Mouse (Mus musculus) erythroblast, adult 5-6 weeks (primary cell): ENCODE data around the gene Vmn1r183. TPM values are rescaled to one million over a fixed set of nuclear protein-coding genes. Genes with fewer than 3 reads are reported as not detected.
"Not testable (repeated sequence)": the region's sequence is repeated elsewhere in the genome, so short reads cannot be mapped to it uniquely, and the experiment has no call there.

ENCODE experiments used
- ATAC-seq: replicated peaks from 2 replicates; pipeline ENCODE4 v1.8.0; 2016; ENCODE audit warnings: moderate number of reproducible peaks, mild to moderate bottlenecking, moderate TSS enrichment, inconsistent platforms; ENCODE audit not compliant: poor library complexity, low FRiP score, severe bottlenecking
- total RNA-seq, 2 experiments: library from RNA; stranded (forward) in 1 of 2; stranded (reverse) in 1 of 2; fragments of 150-400 nt in 1 of 2; fragments of 200-764, 138-1000 nt in 1 of 2; gene quantifications; 2 replicates each; pipeline versions ENCODE4 v1.2.3 to v1.2.4; 2015 to 2017; ENCODE audit warnings: low replicate concordance in 2 of 2

Vmn1r183 gene
- total RNA-seq (2015; ENCODE audit: low replicate concordance) (not detected in 2 replicates), total RNA-seq (2017; ENCODE audit: low replicate concordance) (not detected in 2 replicates)

DNA sequence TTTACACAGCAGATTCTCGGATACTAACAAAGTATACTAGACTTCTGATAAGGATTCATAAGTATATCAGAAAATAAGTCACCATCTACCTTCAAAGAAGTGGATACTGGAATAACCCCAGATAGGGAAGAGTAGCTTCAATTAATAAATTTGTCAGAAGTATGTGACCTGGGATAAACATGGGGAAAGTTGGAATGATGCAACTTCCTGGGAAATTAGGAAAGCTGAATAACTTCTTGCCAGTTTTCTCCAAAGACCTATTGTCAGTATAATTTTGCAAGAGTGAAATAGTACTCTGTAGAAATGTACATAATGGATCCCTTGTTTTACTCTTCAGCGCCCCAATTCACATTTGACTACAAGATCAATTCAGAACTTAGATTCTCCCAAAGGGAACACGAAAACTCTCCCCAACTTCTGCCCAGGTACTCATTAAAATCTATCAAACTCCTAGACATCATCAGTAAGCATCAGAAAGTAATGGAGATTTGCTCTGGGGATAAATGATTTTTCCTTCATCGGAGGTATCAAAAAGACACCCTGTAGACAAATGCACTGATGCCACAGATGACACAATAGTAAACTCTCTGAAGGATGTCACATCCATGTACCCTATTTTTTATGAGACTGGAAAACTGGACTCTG is at the start of gene Vmn1r183:
Vmn1r183 (plus strand) TSS at position 595 of the 645 bp plus-strand sequence.
- no peak for ATAC-seq

DNA sequence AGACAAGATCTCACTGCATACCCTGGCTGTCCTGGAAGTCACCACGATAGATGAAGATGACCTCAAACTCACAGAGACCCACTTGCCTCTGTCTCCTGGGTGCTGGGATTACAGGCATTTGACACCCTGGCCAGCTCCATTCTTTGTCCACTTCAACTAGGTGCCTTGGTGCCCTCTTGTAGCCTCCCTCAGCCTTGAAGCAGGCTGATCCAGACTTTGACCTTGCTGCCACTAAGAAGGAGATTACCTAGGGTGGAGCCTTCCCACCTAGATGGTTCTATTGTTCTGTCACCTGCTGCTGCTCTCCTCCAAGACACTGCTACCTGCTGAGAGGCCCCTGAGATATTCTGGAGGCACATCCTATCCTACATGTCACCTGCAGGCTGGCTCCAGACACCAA is 21.4 kb downstream of the Vmn1r183 start:
- ATAC-seq = not testable (repeated sequence)

DNA sequence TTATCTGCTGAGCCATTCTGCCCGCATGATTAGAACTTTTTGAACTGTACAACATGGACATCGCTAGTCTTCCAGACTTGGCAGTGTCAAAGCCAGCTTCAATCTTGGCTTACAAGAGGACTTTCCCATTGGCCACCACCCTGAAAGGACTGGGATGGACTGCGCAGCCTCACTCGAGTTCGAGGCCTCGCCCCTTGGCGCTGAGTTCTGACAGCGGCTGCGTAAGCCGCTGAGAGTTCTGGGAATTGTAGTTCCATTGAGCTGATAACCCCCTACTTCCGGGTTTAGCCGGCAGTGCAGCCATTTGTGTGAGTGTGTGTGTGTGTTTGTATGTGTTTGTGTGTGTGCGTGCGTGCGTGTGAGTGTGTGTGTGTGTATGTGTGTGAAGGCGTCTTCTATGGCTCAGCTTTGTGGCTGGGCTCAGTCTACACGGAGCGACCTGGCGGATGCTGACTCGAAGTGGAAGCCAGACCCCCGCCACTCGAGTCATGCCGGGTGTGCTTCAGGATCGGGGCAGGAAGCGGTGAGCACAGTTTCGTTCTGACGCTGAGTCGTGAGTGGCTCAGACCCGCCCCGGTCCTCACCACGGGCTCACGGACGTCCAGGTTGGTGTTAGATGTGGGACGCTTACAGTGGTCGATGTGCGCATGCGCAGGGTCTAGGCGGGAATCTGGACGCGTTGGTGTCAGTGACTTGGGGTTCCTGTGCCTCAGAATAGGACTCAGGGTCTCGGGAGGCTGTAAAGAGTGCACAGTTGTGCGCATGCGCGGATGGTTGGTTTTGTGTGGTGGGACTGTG is 28.8 kb downstream of the Vmn1r183 start, which contains the start of gene Zfp180:
Zfp180 (plus strand) TSS at position 291 of the 798 bp plus-strand sequence.
- peak; percentile 95 for ATAC-seq

DNA sequence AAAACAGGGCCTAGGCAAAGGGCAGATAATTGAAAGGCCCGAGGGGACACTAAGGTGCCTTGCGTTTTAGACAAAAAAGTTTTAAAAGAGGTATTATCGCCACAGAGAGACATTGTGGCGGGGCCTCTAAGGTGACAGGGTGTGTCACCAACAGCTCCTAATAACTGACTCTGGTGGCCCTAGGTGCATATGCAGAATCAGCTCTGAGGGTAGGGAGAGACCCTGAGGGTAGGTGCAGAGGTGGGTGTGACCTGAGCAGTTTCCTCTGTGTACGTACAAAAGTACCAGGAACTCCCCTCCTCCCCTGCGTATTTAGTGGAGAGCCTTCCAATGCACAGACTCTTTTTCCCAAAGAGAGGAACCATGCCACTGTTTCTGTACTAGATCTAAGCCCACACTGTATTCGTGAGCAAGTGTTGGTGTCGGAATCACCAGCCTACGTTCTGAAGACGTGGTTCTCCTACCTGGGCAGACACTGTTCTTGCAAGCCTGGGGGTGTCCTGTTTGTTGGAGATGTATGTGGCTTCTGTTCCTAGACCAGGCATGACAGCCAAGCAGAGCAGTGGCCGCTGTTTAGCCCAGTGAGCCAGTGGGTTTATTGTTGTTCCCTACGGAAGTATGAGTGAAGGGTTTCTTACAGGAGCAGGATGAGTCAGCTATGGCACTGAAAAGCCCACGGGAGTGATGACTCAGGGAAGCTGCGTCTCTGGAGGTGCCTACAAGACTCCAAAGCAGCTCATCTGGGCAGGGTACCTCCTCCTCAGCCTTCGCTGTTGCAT is 29.6 kb downstream of the Vmn1r183 start:
- ATAC-seq = peak; percentile 52

DNA sequence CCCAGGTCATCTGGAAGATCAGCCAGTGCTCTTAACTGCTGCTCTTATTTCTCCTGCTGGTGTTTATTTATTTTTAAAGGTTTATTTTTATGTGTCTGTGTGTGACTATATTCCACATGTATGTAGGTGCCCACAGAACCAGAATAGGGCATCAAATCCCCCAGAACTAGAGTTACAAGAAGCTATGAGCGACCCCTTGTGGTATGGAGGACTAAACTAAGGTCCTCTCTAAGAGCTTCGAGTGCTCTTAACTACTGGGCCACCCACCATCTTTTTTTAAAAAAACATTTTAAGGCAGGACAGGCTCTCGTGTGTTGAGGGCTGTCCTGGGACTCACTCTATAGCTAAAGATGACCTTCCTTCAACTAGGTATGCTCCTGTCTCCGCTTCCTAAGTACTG is 33.8 kb downstream of the Vmn1r183 start:
- ATAC-seq = no peak

DNA sequence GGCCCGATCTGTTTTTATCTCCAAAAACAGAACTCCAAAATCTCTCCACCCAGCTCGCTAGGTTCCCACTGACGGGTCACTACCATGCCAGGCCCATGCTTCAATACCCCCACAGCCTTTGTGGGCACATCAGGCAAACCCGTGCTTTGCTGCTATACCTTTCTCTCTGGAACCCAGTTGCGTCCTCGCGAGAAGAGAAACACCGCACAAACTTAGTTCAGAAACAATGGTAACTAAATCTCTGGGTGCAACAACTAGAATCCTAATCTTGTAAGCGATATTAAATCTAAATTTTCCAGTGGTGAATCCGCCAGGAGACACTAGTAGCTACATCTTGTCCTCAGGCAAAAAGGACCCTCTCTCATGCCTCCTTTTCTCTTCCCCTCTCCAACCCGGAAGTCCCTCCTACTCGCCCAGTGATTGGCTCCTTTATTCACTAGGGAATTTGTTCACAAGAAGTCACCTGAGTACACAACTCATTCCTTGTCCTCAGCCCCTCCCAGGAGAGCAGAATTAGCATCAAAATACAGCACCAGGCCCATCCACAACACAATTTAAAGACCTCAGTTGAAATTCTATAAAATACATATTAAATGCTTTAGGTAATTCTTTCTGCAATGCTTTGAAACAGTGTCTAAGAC is 34.6 kb downstream of the Vmn1r183 start:
- no peak for ATAC-seq

DNA sequence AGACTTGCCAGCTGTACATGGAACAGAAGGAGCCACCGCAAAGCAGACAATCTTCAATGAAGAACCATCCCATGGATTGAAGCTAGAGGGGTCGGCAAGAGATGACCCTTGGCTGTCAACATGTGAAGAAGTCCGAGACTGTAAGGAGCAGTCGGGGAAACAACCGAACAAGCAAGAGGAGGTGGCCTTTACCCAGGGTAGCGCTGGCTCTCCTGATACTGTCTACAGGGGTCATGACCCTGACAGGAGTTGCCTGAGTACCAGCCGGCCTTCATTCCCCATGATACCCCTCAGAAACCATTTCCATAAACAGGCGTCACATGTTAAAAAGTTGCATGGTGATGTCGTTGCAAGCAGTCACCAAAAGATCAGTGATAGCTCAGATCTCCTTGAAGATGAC is 51.3 kb downstream of the Vmn1r183 start:
- ATAC-seq = no peak

DNA sequence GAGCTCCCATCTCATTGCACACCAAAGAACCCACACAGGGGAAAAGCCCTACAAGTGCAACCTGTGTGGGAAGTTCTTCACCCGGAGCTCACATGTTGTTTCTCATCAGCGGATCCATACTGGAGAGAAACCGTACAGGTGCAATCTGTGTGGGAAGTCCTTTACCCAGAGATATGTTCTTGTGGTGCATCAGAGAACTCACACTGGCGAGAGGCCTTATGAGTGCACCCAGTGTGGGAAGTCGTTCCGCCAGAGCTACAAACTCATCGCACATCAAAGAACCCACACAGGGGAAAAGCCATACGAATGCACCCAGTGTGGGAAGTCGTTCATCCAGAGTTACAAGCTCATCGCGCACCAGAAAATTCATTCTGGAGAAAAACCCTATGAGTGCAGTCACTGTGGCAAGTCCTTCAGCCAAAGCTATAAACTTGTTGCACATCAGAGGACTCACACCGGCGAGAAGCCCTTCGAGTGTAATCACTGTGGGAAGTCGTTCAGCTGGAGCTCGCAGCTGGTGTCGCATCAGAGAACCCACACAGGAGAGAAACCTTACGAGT is 52.2 kb downstream of the Vmn1r183 start:
- ATAC-seq = no peak

DNA sequence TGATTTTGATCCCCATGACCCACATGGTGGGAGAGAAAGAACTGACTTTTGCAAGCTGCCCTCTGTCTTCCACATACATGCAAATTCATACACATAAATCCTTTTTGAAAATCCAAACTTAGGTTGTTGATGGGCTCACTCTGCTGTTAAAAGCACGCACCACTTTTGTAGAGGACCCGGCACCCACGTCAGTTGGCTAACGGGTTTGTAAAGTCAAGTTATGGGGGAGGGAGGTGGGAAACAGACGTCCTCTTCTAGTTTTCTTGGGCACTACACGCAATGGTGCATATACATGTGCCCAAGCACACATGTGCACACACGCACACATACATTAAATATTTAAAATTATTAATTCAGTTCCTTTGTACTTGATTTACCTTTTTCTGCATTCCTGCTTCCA is 57.8 kb downstream of the Vmn1r183 start:
- ATAC-seq = no peak

DNA sequence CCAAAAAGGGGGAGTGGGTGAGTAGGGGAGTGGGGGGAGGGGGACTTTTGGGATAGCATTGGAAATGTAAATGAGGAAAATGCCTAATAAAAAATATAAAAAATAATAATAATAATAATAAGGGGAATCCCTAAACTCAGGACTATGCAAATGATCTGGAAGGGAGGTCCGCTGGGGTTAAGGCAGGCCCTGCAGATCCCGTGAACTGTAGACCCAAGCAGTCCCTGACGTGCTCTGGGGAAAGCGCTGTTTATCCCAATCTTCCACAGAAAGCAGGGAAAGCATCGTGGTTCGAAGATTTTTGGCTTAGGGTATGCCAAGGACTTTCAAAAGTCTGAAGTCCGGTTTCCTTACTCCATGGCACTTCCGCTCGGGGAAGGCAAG is 58.7 kb downstream of the Vmn1r183 start:
- ATAC-seq = no peak

DNA sequence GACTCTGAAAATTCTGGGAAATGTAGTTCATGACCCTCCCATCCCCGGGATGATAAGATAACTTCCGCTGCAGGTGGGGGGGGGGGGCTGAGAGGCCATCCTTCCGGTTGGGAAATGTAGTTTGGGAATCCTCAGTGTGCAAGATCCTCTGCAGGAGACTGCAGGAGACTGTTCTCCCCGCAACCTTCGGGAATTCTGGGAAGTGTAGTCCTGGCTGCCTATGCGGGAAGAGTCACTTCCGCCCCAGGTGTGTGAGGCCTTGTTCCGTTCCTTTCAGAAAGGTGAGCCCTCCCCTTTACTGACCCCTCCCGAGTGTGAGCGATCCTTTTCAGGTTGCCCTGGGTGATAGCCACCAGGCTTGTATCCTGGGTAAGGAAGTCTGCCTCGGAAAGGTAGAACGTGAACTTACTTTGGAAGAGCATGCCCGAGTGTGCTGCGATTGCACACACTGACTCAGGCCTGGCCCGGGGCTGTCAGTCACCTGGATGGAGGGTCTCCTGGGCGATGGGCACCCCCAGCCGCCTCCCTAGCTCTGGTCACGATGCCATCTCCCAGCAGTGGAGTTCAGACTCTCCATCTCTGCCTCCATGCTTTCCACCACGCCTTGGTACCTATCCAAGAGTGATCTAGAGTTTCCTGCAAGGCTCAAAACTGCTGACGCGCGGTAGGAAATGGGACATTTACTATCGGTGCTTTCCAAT is 59.3 kb downstream of the Vmn1r183 start, which contains the start of gene Zfp112:
Zfp112 (plus strand) TSS at position 159 of the 701 bp plus-strand sequence.
- ATAC-seq = no peak

DNA sequence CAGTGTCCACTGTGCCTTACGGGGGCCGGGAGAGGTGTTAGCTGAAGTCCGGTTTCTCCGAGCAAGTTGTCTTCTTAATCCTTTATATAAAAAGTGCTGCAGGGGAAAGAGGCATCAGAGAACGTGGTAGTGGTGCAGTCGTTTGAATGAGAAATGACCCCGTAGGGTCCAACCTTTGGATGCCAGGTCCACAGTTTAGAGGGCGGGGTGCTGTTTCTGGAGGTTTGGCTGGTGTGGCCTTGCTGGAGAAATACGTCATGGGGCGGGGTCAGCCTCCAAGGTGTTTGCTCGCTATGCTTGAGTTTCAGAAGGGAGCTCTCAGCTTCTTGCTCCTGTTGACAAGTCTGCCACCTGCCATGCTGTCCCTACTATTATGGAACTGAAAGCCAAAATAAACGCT is 59.9 kb downstream of the Vmn1r183 start:
- peak; percentile 69; the same call in 1 of the 2 replicates for ATAC-seq

Other genes with a start within 250 kb of the Vmn1r183 start
- not detected in 2 replicates for gene Vmn1r175, start 242.6 kb upstream of the Vmn1r183 start, total RNA-seq (2015; ENCODE audit: low replicate concordance)
- gene Vmn1r175, start 242.6 kb upstream of the Vmn1r183 start, total RNA-seq (2017; ENCODE audit: low replicate concordance) = not detected in 2 replicates
- not detected in 2 replicates for gene Vmn1r176, start 215.9 kb upstream of the Vmn1r183 start, total RNA-seq (2015; ENCODE audit: low replicate concordance)
- gene Vmn1r176, start 215.9 kb upstream of the Vmn1r183 start, total RNA-seq (2017; ENCODE audit: low replicate concordance) = not detected in 2 replicates
- not detected in 2 replicates for gene Vmn1r177, start 186.8 kb upstream of the Vmn1r183 start, total RNA-seq (2015; ENCODE audit: low replicate concordance)
- not detected in 2 replicates for gene Vmn1r177, start 186.8 kb upstream of the Vmn1r183 start, total RNA-seq (2017; ENCODE audit: low replicate concordance)
- gene Vmn1r178, start 161.2 kb upstream of the Vmn1r183 start, total RNA-seq (2015; ENCODE audit: low replicate concordance) = not detected in 2 replicates
- not detected in 2 replicates for gene Vmn1r178, start 161.2 kb upstream of the Vmn1r183 start, total RNA-seq (2017; ENCODE audit: low replicate concordance)
- not detected in 2 replicates for gene Vmn1r179, start 126.3 kb upstream of the Vmn1r183 start, total RNA-seq (2015; ENCODE audit: low replicate concordance)
- not detected in 2 replicates for gene Vmn1r179, start 126.3 kb upstream of the Vmn1r183 start, total RNA-seq (2017; ENCODE audit: low replicate concordance)
- not detected in 2 replicates for gene Vmn1r180, start 102.6 kb upstream of the Vmn1r183 start, total RNA-seq (2015; ENCODE audit: low replicate concordance)
- not detected in 2 replicates for gene Vmn1r180, start 102.6 kb upstream of the Vmn1r183 start, total RNA-seq (2017; ENCODE audit: low replicate concordance)
- not detected in 2 replicates for gene Vmn1r181, start 78.6 kb upstream of the Vmn1r183 start, total RNA-seq (2015; ENCODE audit: low replicate concordance)
- gene Vmn1r181, start 78.6 kb upstream of the Vmn1r183 start, total RNA-seq (2017; ENCODE audit: low replicate concordance) = not detected in 2 replicates
- gene V1rd19, start 51.6 kb upstream of the Vmn1r183 start, total RNA-seq (2015; ENCODE audit: low replicate concordance) = not detected in 2 replicates
- gene V1rd19, start 51.6 kb upstream of the Vmn1r183 start, total RNA-seq (2017; ENCODE audit: low replicate concordance) = not detected in 2 replicates
- 7.3 and 8.6 TPM in 2 replicates for gene Zfp180, start 28.7 kb downstream of the Vmn1r183 start, total RNA-seq (2015; ENCODE audit: low replicate concordance)
- gene Zfp180, start 28.7 kb downstream of the Vmn1r183 start, total RNA-seq (2017; ENCODE audit: low replicate concordance) = 11.0 and 15.3 TPM in 2 replicates
- not detected in 2 replicates for gene Zfp112, start 59.1 kb downstream of the Vmn1r183 start, total RNA-seq (2015; ENCODE audit: low replicate concordance)
- gene Zfp112, start 59.1 kb downstream of the Vmn1r183 start, total RNA-seq (2017; ENCODE audit: low replicate concordance) = 0.14 and 1.0 TPM in 2 replicates
- gene Zfp235, start 80.9 kb downstream of the Vmn1r183 start, total RNA-seq (2015; ENCODE audit: low replicate concordance) = 0.19 and 1.9 TPM in 2 replicates
- gene Zfp235, start 80.9 kb downstream of the Vmn1r183 start, total RNA-seq (2017; ENCODE audit: low replicate concordance) = 1.4 TPM in 2 replicates
- gene Zfp114, start 121.8 kb downstream of the Vmn1r183 start, total RNA-seq (2015; ENCODE audit: low replicate concordance) = not detected in 2 replicates
- gene Zfp114, start 121.8 kb downstream of the Vmn1r183 start, total RNA-seq (2017; ENCODE audit: low replicate concordance) = 0.60 TPM in 1 of 2 replicates, not detected in the other
- 1.9 TPM in 2 replicates for gene Zfp111, start 158.2 kb downstream of the Vmn1r183 start, total RNA-seq (2015; ENCODE audit: low replicate concordance)
- gene Zfp111, start 158.2 kb downstream of the Vmn1r183 start, total RNA-seq (2017; ENCODE audit: low replicate concordance) = 0.43 and 1.3 TPM in 2 replicates
- not detected in 2 replicates for gene Zfp109, start 184.3 kb downstream of the Vmn1r183 start, total RNA-seq (2015; ENCODE audit: low replicate concordance)
- 2.1 TPM in 1 of 2 replicates, not detected in the other for gene Zfp109, start 184.3 kb downstream of the Vmn1r183 start, total RNA-seq (2017; ENCODE audit: low replicate concordance)
- gene Zfp108, start 201.5 kb downstream of the Vmn1r183 start, total RNA-seq (2015; ENCODE audit: low replicate concordance) = 2.9 TPM in 1 of 2 replicates, not detected in the other
- gene Zfp108, start 201.5 kb downstream of the Vmn1r183 start, total RNA-seq (2017; ENCODE audit: low replicate concordance) = not detected in 2 replicates
- not detected in 2 replicates for gene Zfp93, start 217.2 kb downstream of the Vmn1r183 start, total RNA-seq (2015; ENCODE audit: low replicate concordance)
- gene Zfp93, start 217.2 kb downstream of the Vmn1r183 start, total RNA-seq (2017; ENCODE audit: low replicate concordance) = 0.70 TPM in 1 of 2 replicates, not detected in the other
- gene Zfp61, start 248.0 kb downstream of the Vmn1r183 start, total RNA-seq (2015; ENCODE audit: low replicate concordance) = 1.2 and 2.1 TPM in 2 replicates
- gene Zfp61, start 248.0 kb downstream of the Vmn1r183 start, total RNA-seq (2017; ENCODE audit: low replicate concordance) = 0.77 and 4.0 TPM in 2 replicates